Mouse (Mus musculus) left cerebral cortex, adult 2 months (tissue): Measurements from ENCODE around the gene Dlx3. TPM values are rescaled to one million over a fixed set of nuclear protein-coding genes. Genes with fewer than 3 reads are reported as not detected.

Experiments
- DNase-seq, 2 experiments: peaks; one replicate each; pipeline ENCODE4 v3.0.0; 2021 to 2022; ENCODE audit warnings: low spot score in 2 of 2, mixed read lengths in 1 of 2; ENCODE audit errors: extremely low spot score in 1 of 2
- H3K27ac ChIP-seq: fragments of 200-600 bp; 2 replicates; pipeline ENCODE4 v1.8.1; 2022
- H3K4me3 ChIP-seq: fragments of 200-600 bp; 2 replicates; pipeline ENCODE4 v1.8.1; 2022
- CTCF ChIP-seq: fragments of 200-600 bp; IDR thresholded peaks from 2 replicates; pipeline ENCODE4 v1.8.1; 2022; ENCODE audit warnings: antibody characterized with exemption, mild to moderate bottlenecking, moderate library complexity
- intact Hi-C: fragments of 180-260 bp; cut with DNase I; formaldehyde crosslinking; loops from one replicate; pipeline ENCODE4 v1.15.1; 2025
- total RNA-seq, 2 experiments: library from RNA; stranded (reverse); gene quantifications; 2 replicates each; pipeline ENCODE4 v1.2.3; 2021

The Dlx3 gene
- total RNA-seq, 2 experiments from 2014 or later = not detected

GRCm38 (mm10) chr11:95133321-95133720 lies 13.4 kb downstream of the Dlx3 start:
- DNase-seq = no peak
- no peak for TF ChIP-seq CTCF
- H3K27ac ChIP-seq = no peak overlapping the region
- H3K4me3 ChIP-seq = no peak overlapping the region
- intact Hi-C loops = no loop called here

GRCm38 (mm10) chr11:95137281-95137680 lies 17.4 kb downstream of the Dlx3 start:
- no peak for TF ChIP-seq CTCF
- intact Hi-C loops = no loop called here
- no peak overlapping the region for H3K4me3 ChIP-seq
- DNase-seq = no peak
- H3K27ac ChIP-seq = no peak overlapping the region

DNA sequence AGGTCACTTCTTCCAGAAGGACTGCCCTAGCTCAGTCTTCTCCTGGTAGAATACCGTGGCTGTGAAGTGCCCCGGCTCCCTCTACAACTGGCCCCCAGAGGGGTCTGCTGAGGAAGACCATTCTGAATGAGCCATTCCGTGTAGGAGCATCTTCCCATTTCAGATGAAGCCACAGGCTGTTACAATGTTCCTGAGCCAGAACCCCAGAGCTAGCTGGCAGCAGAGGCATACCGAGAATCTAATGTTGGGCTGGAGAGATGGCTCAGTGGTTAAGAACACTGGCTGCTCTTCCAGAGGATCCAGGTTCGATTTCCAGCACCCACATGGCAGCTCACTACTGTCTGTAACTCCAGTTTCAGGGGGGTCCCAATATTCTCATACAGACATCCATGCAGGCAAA lies 20.0 kb downstream of the Dlx3 start:
- no peak for DNase-seq
- no peak for TF ChIP-seq CTCF
- intact Hi-C loops = loop anchor here (10.0 kb wide), 1 partner anchor 865 kb away; the partner anchor contains the start of gene Igf2bp1
- Histone ChIP-seq H3K27ac (no peak overlapping the region), H3K4me3 (no peak overlapping the region)

GRCm38 (mm10) chr11:95142258-95142657 lies 22.3 kb downstream of the Dlx3 start:
- H3K27ac ChIP-seq = no peak overlapping the region
- TF ChIP-seq CTCF = no peak
- intact Hi-C loops = loop anchor here (10.0 kb wide), 1 partner anchor 863 kb away; the partner anchor contains the start of gene Igf2bp1
- DNase-seq = no peak
- H3K4me3 ChIP-seq = no peak overlapping the region

DNA sequence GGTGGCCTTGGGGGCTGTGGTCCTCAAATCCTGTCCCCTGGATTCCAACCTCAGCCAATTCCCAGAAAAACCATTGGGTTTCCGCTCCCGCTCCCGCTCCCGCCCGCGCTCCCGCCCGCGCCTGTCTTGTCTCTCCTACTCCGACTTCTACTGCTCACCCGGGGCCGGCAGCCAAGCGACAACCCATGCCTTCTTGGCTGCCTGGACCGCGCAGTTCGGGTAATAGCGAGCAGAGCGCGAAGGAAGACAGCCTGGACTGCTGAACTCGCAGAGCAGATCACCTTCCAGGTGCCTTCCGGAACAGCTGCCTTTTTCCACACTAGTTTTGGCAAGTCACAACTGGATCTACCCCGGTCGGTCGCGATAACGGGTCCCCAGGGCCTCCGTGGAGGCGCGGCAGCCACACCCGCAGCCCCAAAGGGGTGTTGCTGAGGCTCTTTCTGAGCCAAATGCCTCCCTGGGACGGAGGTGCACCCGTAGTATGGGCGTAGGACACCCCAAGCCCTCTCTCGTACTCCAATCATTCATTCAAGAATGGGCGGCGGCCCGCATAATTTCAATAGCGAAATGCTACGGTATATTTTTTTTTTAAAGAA lies 23.2 kb downstream of the Dlx3 start:
- no peak for TF ChIP-seq CTCF
- no peak for DNase-seq

DNA sequence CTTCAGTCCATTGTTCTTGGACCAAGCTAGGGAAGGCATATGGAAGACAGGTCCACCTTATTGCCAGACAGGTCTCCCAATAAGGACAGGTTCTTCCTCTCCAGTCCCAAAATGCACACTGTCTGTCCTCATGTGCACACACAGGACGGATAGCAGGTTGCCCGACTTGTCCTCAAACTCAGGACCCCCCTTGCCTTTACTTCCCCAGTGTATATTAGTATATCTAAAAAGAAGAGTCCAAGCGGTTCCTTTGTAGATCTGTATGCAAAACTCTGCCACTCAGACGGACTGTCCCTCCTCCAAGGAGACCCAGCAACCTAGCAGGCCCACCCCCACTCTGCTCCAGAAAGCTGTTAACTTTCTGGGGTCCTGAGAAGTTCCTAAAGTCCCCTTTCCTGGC lies 23.7 kb downstream of the Dlx3 start:
- TF ChIP-seq CTCF = no peak
- intact Hi-C loops = loop anchor here (10.0 kb wide), 1 partner anchor 861 kb away; the partner anchor contains the start of gene Igf2bp1

More for the DNA sequence above, 23.2 kb downstream of the Dlx3 start:
- no peak overlapping the region for H3K4me3 ChIP-seq
- intact Hi-C loops = loop anchor here (10.0 kb wide), 1 partner anchor 862 kb away; the partner anchor contains the start of gene Igf2bp1
- H3K27ac ChIP-seq = no peak overlapping the region

GRCm38 (mm10) chr11:95144091-95144945 lies 24.4 kb downstream of the Dlx3 start:
- intact Hi-C loops = loop anchor here (10.0 kb wide), 1 partner anchor 860 kb away; the partner anchor contains the start of gene Igf2bp1
- H3K27ac ChIP-seq = no peak overlapping the region
- TF ChIP-seq CTCF = no peak
- DNase-seq = no peak
- no peak overlapping the region for H3K4me3 ChIP-seq

More for the DNA sequence above, 23.7 kb downstream of the Dlx3 start:
- DNase-seq = no peak
- H3K27ac ChIP-seq = no peak overlapping the region
- H3K4me3 ChIP-seq = no peak overlapping the region

DNA sequence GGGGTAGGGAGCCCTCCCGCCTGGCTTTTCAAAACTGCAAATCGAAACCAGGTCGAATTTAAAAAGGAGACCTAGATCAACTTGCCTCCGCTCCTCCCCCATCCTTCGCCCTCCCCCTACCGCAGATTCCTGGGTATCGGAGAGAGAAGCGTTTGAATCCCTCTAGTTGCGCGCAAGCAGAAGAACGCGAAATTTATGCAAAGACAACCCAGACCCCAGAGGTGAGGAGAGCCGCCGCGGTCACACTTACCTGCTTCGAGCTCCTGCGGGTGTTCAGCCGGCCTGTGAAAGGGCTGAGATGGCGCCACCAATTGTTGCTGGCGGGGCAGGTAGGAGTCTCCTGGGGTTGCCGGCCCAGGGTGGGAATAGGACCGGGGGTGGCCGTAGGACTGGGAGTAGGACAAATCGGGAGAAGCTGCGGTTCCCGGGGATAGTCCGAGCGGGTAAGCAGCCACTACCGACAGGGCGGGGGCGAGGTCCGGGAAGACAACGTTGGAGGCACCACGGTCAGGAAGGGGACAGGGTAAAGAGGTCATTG lies 25.1 kb downstream of the Dlx3 start:
- intact Hi-C loops = loop anchor here (10.0 kb wide), 1 partner anchor 860 kb away; the partner anchor contains the start of gene Igf2bp1
- Histone ChIP-seq H3K27ac (no peak overlapping the region), H3K4me3 (no peak overlapping the region)
- TF ChIP-seq CTCF = no peak
- DNase-seq = no peak

GRCm38 (mm10) chr11:95145851-95146403 lies 26.0 kb downstream of the Dlx3 start, which contains the start of gene Dlx4:
Dlx4 (minus strand) TSS chr11:95146263.
- H3K4me3 ChIP-seq = peak within 1 kb of the TSS; percentile 31
- no peak for DNase-seq

DNA sequence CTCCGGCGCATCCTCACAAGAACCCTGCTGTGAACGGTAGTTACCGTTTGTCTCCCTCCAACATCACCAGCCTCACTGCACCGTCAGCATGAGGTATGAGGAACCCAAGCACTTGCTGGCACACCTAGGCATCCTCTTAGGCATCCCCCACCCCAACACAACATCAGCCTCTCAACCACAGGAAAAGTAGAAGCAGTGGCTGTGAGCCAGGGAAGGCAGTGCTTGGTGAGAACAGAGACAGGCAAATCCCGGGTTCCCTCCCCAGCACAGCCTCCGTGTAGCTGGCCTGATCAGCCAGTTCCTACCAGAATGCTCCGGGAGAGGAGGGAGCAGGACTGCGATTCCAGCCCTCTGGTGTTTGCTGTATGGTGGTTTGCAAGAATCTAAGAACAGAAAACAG lies 28.8 kb downstream of the Dlx3 start:
- no peak for DNase-seq
- no peak for TF ChIP-seq CTCF
- intact Hi-C loops = loop anchor here (10.0 kb wide), 1 partner anchor 856 kb away; the partner anchor contains the start of gene Igf2bp1
- Histone ChIP-seq H3K4me3 (no peak overlapping the region), H3K27ac (no peak overlapping the region)

More at GRCm38 (mm10) chr11:95145851-95146403, 26.0 kb downstream of the Dlx3 start, which contains the start of gene Dlx4:
- no peak within 1 kb of the TSS for H3K27ac ChIP-seq
- intact Hi-C loops = loop anchor here (10.0 kb wide), 1 partner anchor 859 kb away; the partner anchor contains the start of gene Igf2bp1
- TF ChIP-seq CTCF = no peak
